27 mouse cellular contexts compared by ENCODE assay signal in genomic region chr7:25087972-25088371, GRCm38 (mm10). TPM values are rescaled to one million over a fixed set of nuclear protein-coding genes. Genes with fewer than 3 reads are reported as not detected.
A peak's percentile ranks its signal among the peaks of the same experiment; 100 is the strongest.
DNase-seq lines count a peak whose midpoint lies in the region; ATAC-seq lines count a peak whose summit lies in the region.
"Had no signal": no experiment of that assay in that cellular context is flagged by ENCODE, and none has a peak within 500 bp of the region (broad histone marks: within the 10 kb centered on the region; RNA-seq: fewer than 3 reads in every experiment).

No protein-coding gene starts in this region.

- peak; percentile 79 for DNase-seq in CD4-positive helper T cell, adult 2 months (ENCODE audit: low read depth, low spot score)
- no peak for DNase-seq in left cerebral cortex, adult 9 months (ENCODE audit: low spot score in 2 of 2)
- DNase-seq in left cerebral cortex, postnatal 25 days (ENCODE audit: low spot score in 2 of 2) = no peak
- no peak for DNase-seq in adrenal gland, postnatal 10 days
- DNase-seq: adrenal gland, adult 8-10 months; cerebellum, adult 11 months; cerebellum, adult 9-11 months; gastrocnemius, postnatal 14 days; heart, adult 11 months; kidney, adult 2 months; kidney, postnatal 36 days; left cerebral cortex, postnatal 4 days; liver, postnatal 0 days; lung, postnatal 36 days had no signal

- H3K9me3 ChIP-seq in hindbrain, embryonic 13.5 days = no peaks in the 10 kb centered on the region
- H3K9me3 ChIP-seq in hindbrain, embryonic 12.5 days (replicated peaks) = no peaks in the 10 kb centered on the region
- H3K9me3 ChIP-seq in embryonic facial prominence, embryonic 13.5 days = no peaks in the 10 kb centered on the region
- H3K9me3 ChIP-seq: heart, embryonic 10.5 days; heart, embryonic 15.5 days; intestine, embryonic 15.5 days; liver, embryonic 12.5 days; midbrain, embryonic 13.5 days; neural tube, embryonic 13.5 days had no signal

- H3K9ac ChIP-seq in hindbrain, embryonic 13.5 days = peak overlapping the region; percentile 49; the same call in 1 of the 2 replicates
- H3K9ac ChIP-seq in hindbrain, embryonic 12.5 days = no peak overlapping the region
- H3K9ac ChIP-seq in embryonic facial prominence, embryonic 13.5 days = no peak overlapping the region
- H3K9ac ChIP-seq: heart, embryonic 15.5 days; hindbrain, embryonic 14.5 days; intestine, embryonic 15.5 days; liver, postnatal 0 days; midbrain, embryonic 13.5 days; neural tube, embryonic 13.5 days had no signal

- no peak overlapping the region for H3K4me2 ChIP-seq in hindbrain, embryonic 13.5 days
- no peak overlapping the region for H3K4me2 ChIP-seq in hindbrain, embryonic 12.5 days (replicated peaks)
- no peak overlapping the region for H3K4me2 ChIP-seq in embryonic facial prominence, embryonic 13.5 days
- H3K4me2 ChIP-seq: heart, embryonic 15.5 days; hindbrain, embryonic 14.5 days; intestine, embryonic 15.5 days; midbrain, embryonic 13.5 days; neural tube, embryonic 13.5 days had no signal

- H3K27ac ChIP-seq in hindbrain, embryonic 13.5 days = no peak overlapping the region
- H3K27ac ChIP-seq in hindbrain, embryonic 12.5 days = no peak overlapping the region
- 0 out of 2 replicates have a peak overlapping the region, but pooled peaks have one; percentile 28 for H3K27ac ChIP-seq in embryonic facial prominence, embryonic 13.5 days
- H3K27ac ChIP-seq: heart, embryonic 15.5 days; hindbrain, embryonic 14.5 days; intestine, embryonic 15.5 days; layer of hippocampus, adult 2 months; left cerebral cortex, adult 2 months; neural tube, embryonic 13.5 days had no signal

- intact Hi-C loops in left cerebral cortex, postnatal 25 days (cut with DNase I) = no loop called here

- H3K4me3 ChIP-seq in hindbrain, embryonic 13.5 days = no peak overlapping the region
- no peak overlapping the region for H3K4me3 ChIP-seq in hindbrain, embryonic 12.5 days
- no peak overlapping the region for H3K4me3 ChIP-seq in embryonic facial prominence, embryonic 13.5 days
- H3K4me3 ChIP-seq: heart, embryonic 10.5 days; heart, embryonic 15.5 days; intestine, embryonic 15.5 days; layer of hippocampus, adult 2 months; left cerebral cortex, adult 2 months; liver, embryonic 12.5 days; midbrain, embryonic 13.5 days; neural tube, embryonic 13.5 days had no signal

- WGBS in hindbrain, embryonic 13.5 days = 35% methylated on average over 5 of the region's 5 CpGs
- WGBS in hindbrain, embryonic 12.5 days = 44% methylated on average over 5 of the region's 5 CpGs
- 47% methylated on average over 5 of the region's 5 CpGs for WGBS in embryonic facial prominence, embryonic 13.5 days

- ATAC-seq in hindbrain, embryonic 13.5 days (ENCODE audit: low FRiP score) = no peak
- no peak for ATAC-seq in hindbrain, embryonic 12.5 days (ENCODE audit: low FRiP score)
- ATAC-seq in CD4-positive, CD25-positive, alpha-beta regulatory T cell, adult 4 months = peak; percentile 37
- no peak for ATAC-seq in embryonic facial prominence, embryonic 13.5 days (ENCODE audit: insufficient number of reproducible peaks, insufficient read depth, low FRiP score, low TSS enrichment, low read depth)
- ATAC-seq: intestine, embryonic 15.5 days; liver, postnatal 0 days had no signal

- no peaks in the 10 kb centered on the region for H3K27me3 ChIP-seq in hindbrain, embryonic 13.5 days
- no peaks in the 10 kb centered on the region for H3K27me3 ChIP-seq in hindbrain, embryonic 12.5 days
- H3K27me3 ChIP-seq in embryonic facial prominence, embryonic 13.5 days = peaks cover 4% of the 10 kb centered on the region; the same call in 1 of the 2 replicates
- H3K27me3 ChIP-seq: intestine, embryonic 15.5 days; midbrain, embryonic 13.5 days; neural tube, embryonic 13.5 days had no signal

- peaks cover 17% of the 10 kb centered on the region for H3K4me1 ChIP-seq in hindbrain, embryonic 13.5 days (replicated peaks)
- H3K4me1 ChIP-seq in hindbrain, embryonic 12.5 days = peaks cover 23% of the 10 kb centered on the region
- H3K4me1 ChIP-seq in embryonic facial prominence, embryonic 13.5 days = peaks cover 25% of the 10 kb centered on the region

- H3K36me3 ChIP-seq in hindbrain, embryonic 13.5 days = peaks cover 46% of the 10 kb centered on the region
- peaks cover 33% of the 10 kb centered on the region for H3K36me3 ChIP-seq in hindbrain, embryonic 12.5 days
- H3K36me3 ChIP-seq in embryonic facial prominence, embryonic 13.5 days = peaks cover 33% of the 10 kb centered on the region

RNA-seq across cellular contexts. Expression of gene Zfp574, which starts 15.6 kb away (rescaled TPM):
- polyA plus RNA-seq in hindbrain, embryonic 13.5 days (2015; fragmentation: Nextera tagmentation; extraction: Ambion mirVana) = 33.8 and 34.0 TPM in 2 replicates
- 39.8 and 40.8 TPM in 2 replicates for polyA plus RNA-seq in hindbrain, embryonic 12.5 days (2016; fragmentation: Nextera tagmentation; extraction: Ambion mirVana)
- polyA plus RNA-seq in CD4-positive, CD25-positive, alpha-beta regulatory T cell, adult 4 months (2017; shearing (Covaris generic)) = 10 to 100 TPM; 11.3 to 15.1 TPM
- 33.7 and 36.3 TPM in 2 replicates for polyA plus RNA-seq in embryonic facial prominence, embryonic 13.5 days (2015; fragmentation: Nextera tagmentation; extraction: Ambion mirVana)
- 10 to 100 TPM; 31.4 to 37.0 TPM for total RNA-seq in left cerebral cortex, postnatal 25 days (2021)
- total RNA-seq in adrenal gland, postnatal 10 days (2021) = 10 to 100 TPM; 18.3 to 18.5 TPM

RNA-seq across cellular contexts. Expression of gene Grik5, which starts 15.8 kb away (rescaled TPM):
- polyA plus RNA-seq in hindbrain, embryonic 13.5 days (2015; fragmentation: Nextera tagmentation; extraction: Ambion mirVana) = 16.1 and 18.0 TPM in 2 replicates
- polyA plus RNA-seq in hindbrain, embryonic 12.5 days (2016; fragmentation: Nextera tagmentation; extraction: Ambion mirVana) = 16.5 and 17.1 TPM in 2 replicates
- polyA plus RNA-seq in CD4-positive, CD25-positive, alpha-beta regulatory T cell, adult 4 months (2017; shearing (Covaris generic)) = 1 to 10 TPM; 4.1 to 4.5 TPM
- polyA plus RNA-seq in embryonic facial prominence, embryonic 13.5 days (2015; fragmentation: Nextera tagmentation; extraction: Ambion mirVana) = 9.8 and 11.2 TPM in 2 replicates
- total RNA-seq in left cerebral cortex, postnatal 25 days (2021) = 100 to 1,000 TPM; 215 to 242 TPM
- 10 to 100 TPM; 16.1 to 25.3 TPM for total RNA-seq in adrenal gland, postnatal 10 days (2021)
